Mouse (Mus musculus) brain, embryonic 14.5 days (tissue): Measurements from ENCODE around the gene Cela3b.

ENCODE experiments used
- CTCF ChIP-seq: fragments of 200-500 bp; IDR thresholded peaks from 2 replicates; pipeline ENCODE4 v1.5.1; 2012; ENCODE audit warnings: inconsistent platforms, mild to moderate bottlenecking, moderate library complexity, borderline replicate concordance; ENCODE audit not compliant: insufficient read depth, insufficient read length; ENCODE audit errors: extremely low read depth
- POLR2A ChIP-seq: fragments of 200-500 bp; IDR thresholded peaks from 2 replicates; pipeline ENCODE4 v1.6.1; 2012; ENCODE audit warnings: mild to moderate bottlenecking, inconsistent platforms, borderline replicate concordance; ENCODE audit not compliant: poor library complexity, insufficient read depth, insufficient read length, severe bottlenecking; ENCODE audit errors: extremely low read depth

DNA sequence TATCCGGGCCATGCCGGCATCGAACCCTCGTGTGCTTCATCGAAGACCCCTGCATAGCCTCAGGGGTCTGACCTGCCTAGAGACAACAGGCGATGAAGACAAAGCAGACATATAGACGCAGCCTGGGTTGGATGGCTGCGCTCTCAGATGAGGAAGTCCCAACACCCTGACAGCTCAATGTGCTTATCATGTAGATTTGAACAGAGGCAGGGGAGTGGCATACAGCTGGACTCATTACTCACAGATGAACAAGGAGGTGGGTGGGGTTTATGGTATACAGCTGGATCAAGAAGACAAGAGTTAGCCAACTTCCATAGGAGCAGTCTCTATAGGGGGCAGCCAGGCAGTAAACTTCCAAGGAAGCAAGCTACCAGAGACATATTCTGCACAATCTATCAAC, 8.5 kb upstream of the Cela3b start:
- no peak for TF ChIP-seq CTCF
- no peak for TF ChIP-seq POLR2A
